Mouse (Mus musculus) ES-CJ7 (cell line): ENCODE data around the gene Rad51b.
A peak's percentile ranks its signal among the peaks of the same experiment; 100 is the strongest.

Experiments used
- DNase-seq: peaks from one replicate; pipeline ENCODE4 v3.0.0; 2011; ENCODE audit warnings: low read depth, low spot score

Gene Rad51b

GRCm38 (mm10) chr12:79647976-79648375 is 350.9 kb downstream of the Rad51b start:
- no peak for DNase-seq

GRCm38 (mm10) chr12:79648812-79649700 is 352.0 kb downstream of the Rad51b start:
- no peak for DNase-seq

- no peak for DNase-seq
Observed at GRCm38 (mm10) chr12:79649796-79650195, 352.7 kb downstream of the Rad51b start.

GRCm38 (mm10) chr12:79655138-79655537 is 358.1 kb downstream of the Rad51b start:
- no peak for DNase-seq

GRCm38 (mm10) chr12:79658861-79659260 is 361.8 kb downstream of the Rad51b start:
- no peak for DNase-seq

- DNase-seq: peak; percentile 26
Observed at GRCm38 (mm10) chr12:79661270-79661669, 364.2 kb downstream of the Rad51b start.

- peak; percentile 41 for DNase-seq
Observed at GRCm38 (mm10) chr12:79663131-79663892, 366.2 kb downstream of the Rad51b start.

GRCm38 (mm10) chr12:79663893-79664574 is 367.0 kb downstream of the Rad51b start:
- no peak for DNase-seq

- DNase-seq: no peak
Observed at GRCm38 (mm10) chr12:79674846-79675439, 377.9 kb downstream of the Rad51b start.

- DNase-seq: no peak
Observed at GRCm38 (mm10) chr12:79675440-79676176, 378.5 kb downstream of the Rad51b start.

- DNase-seq: no peak
Observed at GRCm38 (mm10) chr12:79676251-79676650, 379.2 kb downstream of the Rad51b start.

GRCm38 (mm10) chr12:79676896-79677295 is 379.8 kb downstream of the Rad51b start:
- DNase-seq: no peak

- DNase-seq: no peak
Observed at GRCm38 (mm10) chr12:79679251-79679901, 382.3 kb downstream of the Rad51b start.

GRCm38 (mm10) chr12:79679941-79680697 is 383.0 kb downstream of the Rad51b start:
- no peak for DNase-seq

GRCm38 (mm10) chr12:79680698-79681072 is 383.6 kb downstream of the Rad51b start:
- no peak for DNase-seq

GRCm38 (mm10) chr12:79681571-79681970 is 384.5 kb downstream of the Rad51b start:
- peak; percentile 67 for DNase-seq

- no peak for DNase-seq
Observed at GRCm38 (mm10) chr12:79683350-79683749, 386.3 kb downstream of the Rad51b start.

- no peak for DNase-seq
Observed at GRCm38 (mm10) chr12:79683759-79684158, 386.7 kb downstream of the Rad51b start.

GRCm38 (mm10) chr12:79684338-79684737 is 387.3 kb downstream of the Rad51b start:
- DNase-seq: no peak
